Mouse (Mus musculus): ENCODE measurements around the gene Bet1l. TPM values are rescaled to one million over a fixed set of nuclear protein-coding genes. Genes with fewer than 3 reads are reported as not detected.
A peak's percentile ranks its signal among the peaks of the same experiment; 100 is the strongest.
"Not testable (repeated sequence)": the region's sequence is repeated elsewhere in the genome, so short reads cannot be mapped to it uniquely, and the experiment has no call there.

Bet1l gene
- polyA plus RNA-seq, 1 experiment from 2014 or later: 33.3 TPM

- Histone ChIP-seq H3K27me3 (ENCODE audit: control insufficient read depth, insufficient read depth, low read depth, low read length) (no peaks in the 10 kb centered on the region), H3K9me3 (replicated peaks; ENCODE audit: control insufficient read depth, low read length, poor library complexity, severe bottlenecking) (no peaks in the 10 kb centered on the region), H3K4me3 (ENCODE audit: low read depth, low read length) (no peak overlapping the region), H3K36me3 (ENCODE audit: control insufficient read depth, insufficient read depth, low read length) (peaks cover 43% of the 10 kb centered on the region), H3K27ac (ENCODE audit: low read length) (no peak overlapping the region), H3K4me1 (ENCODE audit: control insufficient read depth, insufficient read depth, low read length) (no peaks in the 10 kb centered on the region), H3K9ac (ENCODE audit: low read depth, low read length) (no peak overlapping the region), H3K4me2 (ENCODE audit: low read length) (no peak overlapping the region)
- no peak for ATAC-seq
- WGBS: 94% methylated on average over 3 of the region's 3 CpGs
These were observed 37.2 kb upstream of the Bet1l start for GRCm38 (mm10) chr7:140894611-140895010.

- ATAC-seq: no peak
- WGBS: 89% methylated on average over 7 of the region's 7 CpGs
- Histone ChIP-seq H3K9me3 (replicated peaks; ENCODE audit: control insufficient read depth, low read length, poor library complexity, severe bottlenecking) (no peaks in the 10 kb centered on the region), H3K4me1 (ENCODE audit: control insufficient read depth, insufficient read depth, low read length) (no peaks in the 10 kb centered on the region), H3K27me3 (ENCODE audit: control insufficient read depth, insufficient read depth, low read depth, low read length) (no peaks in the 10 kb centered on the region), H3K4me2 (ENCODE audit: low read length) (no peak overlapping the region), H3K27ac (ENCODE audit: low read length) (no peak overlapping the region), H3K4me3 (ENCODE audit: low read depth, low read length) (no peak overlapping the region), H3K36me3 (ENCODE audit: control insufficient read depth, insufficient read depth, low read length) (peaks cover 42% of the 10 kb centered on the region), H3K9ac (ENCODE audit: low read depth, low read length) (no peak overlapping the region)
These were observed 36.7 kb upstream of the Bet1l start for GRCm38 (mm10) chr7:140894031-140894430.

GRCm38 (mm10) chr7:140890636-140891035 lies 33.3 kb upstream of the Bet1l start:
- H3K9me3 ChIP-seq (replicated peaks; ENCODE audit: control insufficient read depth, low read length, poor library complexity, severe bottlenecking); H3K27me3 ChIP-seq (ENCODE audit: control insufficient read depth, insufficient read depth, low read depth, low read length); H3K4me1 ChIP-seq (ENCODE audit: control insufficient read depth, insufficient read depth, low read length); H3K4me3 ChIP-seq (ENCODE audit: low read depth, low read length); H3K27ac ChIP-seq (ENCODE audit: low read length); H3K4me2 ChIP-seq (ENCODE audit: low read length); ATAC-seq; H3K9ac ChIP-seq (ENCODE audit: low read depth, low read length): not testable (repeated sequence)
- peaks cover 40% of the 10 kb centered on the region for H3K36me3 ChIP-seq (ENCODE audit: control insufficient read depth, insufficient read depth, low read length)
- 96% methylated on average over 16 of the region's 16 CpGs for WGBS

- H3K4me2 ChIP-seq (ENCODE audit: low read length): peak overlapping the region; percentile 71
- H3K9me3 ChIP-seq (replicated peaks; ENCODE audit: control insufficient read depth, low read length, poor library complexity, severe bottlenecking): no peaks in the 10 kb centered on the region
- peak overlapping the region; percentile 82 for H3K9ac ChIP-seq (ENCODE audit: low read depth, low read length)
- WGBS: under 1% methylated on average over 12 of the region's 12 CpGs
- no peak for ATAC-seq
- H3K4me3 ChIP-seq (ENCODE audit: low read depth, low read length): peak overlapping the region; percentile 94
- peaks cover 16% of the 10 kb centered on the region for H3K4me1 ChIP-seq (ENCODE audit: control insufficient read depth, insufficient read depth, low read length)
- H3K27ac ChIP-seq (ENCODE audit: low read length): peak overlapping the region; percentile 93
- peaks cover 13% of the 10 kb centered on the region for H3K36me3 ChIP-seq (ENCODE audit: control insufficient read depth, insufficient read depth, low read length)
- H3K27me3 ChIP-seq (ENCODE audit: control insufficient read depth, insufficient read depth, low read depth, low read length): no peaks in the 10 kb centered on the region
These were observed 25.1 kb upstream of the Bet1l start for GRCm38 (mm10) chr7:140882469-140882803.

- under 1% methylated on average over 57 of the region's 59 CpGs for WGBS
- Histone ChIP-seq H3K27me3 (ENCODE audit: control insufficient read depth, insufficient read depth, low read depth, low read length) (no peaks in the 10 kb centered on the region), H3K4me3 (ENCODE audit: low read depth, low read length) (peak within 1 kb of the TSS; percentile 94), H3K27ac (ENCODE audit: low read length) (peak within 1 kb of the TSS; percentile 93), H3K4me1 (ENCODE audit: control insufficient read depth, insufficient read depth, low read length) (peaks cover 16% of the 10 kb centered on the region), H3K9ac (ENCODE audit: low read depth, low read length) (peak within 1 kb of the TSS; percentile 82), H3K4me2 (ENCODE audit: low read length) (peak within 1 kb of the TSS; percentile 71), H3K9me3 (replicated peaks; ENCODE audit: control insufficient read depth, low read length, poor library complexity, severe bottlenecking) (no peaks in the 10 kb centered on the region), H3K36me3 (ENCODE audit: control insufficient read depth, insufficient read depth, low read length) (peaks cover 10% of the 10 kb centered on the region)
- ATAC-seq: peak; percentile 97
These were observed 24.5 kb upstream of the Bet1l start, which contains the start of the genes Psmd13 and Sirt3 for GRCm38 (mm10) chr7:140881696-140882468. TSS of gene Psmd13 (plus strand) at chr7:140881968. TSS of gene Sirt3 (minus strand) at chr7:140882309.

- H3K9me3 ChIP-seq (replicated peaks; ENCODE audit: control insufficient read depth, low read length, poor library complexity, severe bottlenecking): no peaks in the 10 kb centered on the region
- peak overlapping the region; percentile 82 for H3K9ac ChIP-seq (ENCODE audit: low read depth, low read length)
- 23% methylated on average over 8 of the region's 8 CpGs for WGBS
- H3K27me3 ChIP-seq (ENCODE audit: control insufficient read depth, insufficient read depth, low read depth, low read length): no peaks in the 10 kb centered on the region
- H3K27ac ChIP-seq (ENCODE audit: low read length): peak overlapping the region; percentile 93
- H3K4me3 ChIP-seq (ENCODE audit: low read depth, low read length): peak overlapping the region; percentile 94
- peaks cover 7% of the 10 kb centered on the region; the same call in 1 of the 2 replicates for H3K36me3 ChIP-seq (ENCODE audit: control insufficient read depth, insufficient read depth, low read length)
- H3K4me2 ChIP-seq (ENCODE audit: low read length): peak overlapping the region; percentile 71
- ATAC-seq: no peak
- peaks cover 16% of the 10 kb centered on the region for H3K4me1 ChIP-seq (ENCODE audit: control insufficient read depth, insufficient read depth, low read length)
These were observed 23.6 kb upstream of the Bet1l start for GRCm38 (mm10) chr7:140880865-140881515.

GRCm38 (mm10) chr7:140880419-140880818 lies 23.0 kb upstream of the Bet1l start:
- Histone ChIP-seq H3K9ac (ENCODE audit: low read depth, low read length) (no peak overlapping the region), H3K27ac (ENCODE audit: low read length) (no peak overlapping the region), H3K27me3 (ENCODE audit: control insufficient read depth, insufficient read depth, low read depth, low read length) (no peaks in the 10 kb centered on the region), H3K9me3 (replicated peaks; ENCODE audit: control insufficient read depth, low read length, poor library complexity, severe bottlenecking) (no peaks in the 10 kb centered on the region), H3K4me2 (ENCODE audit: low read length) (no peak overlapping the region), H3K36me3 (ENCODE audit: control insufficient read depth, insufficient read depth, low read length) (peaks cover 7% of the 10 kb centered on the region; the same call in 1 of the 2 replicates), H3K4me1 (ENCODE audit: control insufficient read depth, insufficient read depth, low read length) (peaks cover 16% of the 10 kb centered on the region), H3K4me3 (ENCODE audit: low read depth, low read length) (no peak overlapping the region)
- 96% methylated on average over 3 of the region's 3 CpGs for WGBS
- ATAC-seq: no peak

- Histone ChIP-seq H3K4me2 (ENCODE audit: low read length) (no peak overlapping the region), H3K27me3 (ENCODE audit: control insufficient read depth, insufficient read depth, low read depth, low read length) (no peaks in the 10 kb centered on the region), H3K9me3 (replicated peaks; ENCODE audit: control insufficient read depth, low read length, poor library complexity, severe bottlenecking) (no peaks in the 10 kb centered on the region), H3K9ac (ENCODE audit: low read depth, low read length) (no peak overlapping the region), H3K36me3 (ENCODE audit: control insufficient read depth, insufficient read depth, low read length) (peaks cover 9% of the 10 kb centered on the region; the same call in 1 of the 2 replicates), H3K4me1 (ENCODE audit: control insufficient read depth, insufficient read depth, low read length) (peaks cover 16% of the 10 kb centered on the region), H3K4me3 (ENCODE audit: low read depth, low read length) (no peak overlapping the region), H3K27ac (ENCODE audit: low read length) (no peak overlapping the region)
- ATAC-seq: no peak
- 90% methylated on average over 7 of the region's 7 CpGs for WGBS
These were observed 22.0 kb upstream of the Bet1l start for GRCm38 (mm10) chr7:140879355-140879754.

- H3K27me3 ChIP-seq (ENCODE audit: control insufficient read depth, insufficient read depth, low read depth, low read length): no peaks in the 10 kb centered on the region
- H3K36me3 ChIP-seq (ENCODE audit: control insufficient read depth, insufficient read depth, low read length): peaks cover 9% of the 10 kb centered on the region; the same call in 1 of the 2 replicates
- 83% methylated on average over 6 of the region's 6 CpGs for WGBS
- peaks cover 5% of the 10 kb centered on the region for H3K4me1 ChIP-seq (ENCODE audit: control insufficient read depth, insufficient read depth, low read length)
- H3K4me2 ChIP-seq (ENCODE audit: low read length): no peak overlapping the region
- H3K9me3 ChIP-seq (replicated peaks; ENCODE audit: control insufficient read depth, low read length, poor library complexity, severe bottlenecking): no peaks in the 10 kb centered on the region
- H3K9ac ChIP-seq (ENCODE audit: low read depth, low read length): no peak overlapping the region
- ATAC-seq: no peak
- no peak overlapping the region for H3K4me3 ChIP-seq (ENCODE audit: low read depth, low read length)
- H3K27ac ChIP-seq (ENCODE audit: low read length): no peak overlapping the region
These were observed 20.0 kb upstream of the Bet1l start for GRCm38 (mm10) chr7:140877364-140877763.
